Mouse (Mus musculus) kidney, postnatal 25 days (tissue): ENCODE results near the gene Cisd2.

ENCODE experiments used
- DNase-seq, 2 experiments: peaks; one replicate each; pipeline ENCODE4 v3.0.0; 2021; ENCODE audit warnings: mixed read lengths in 2 of 2

Gene Cisd2

DNA sequence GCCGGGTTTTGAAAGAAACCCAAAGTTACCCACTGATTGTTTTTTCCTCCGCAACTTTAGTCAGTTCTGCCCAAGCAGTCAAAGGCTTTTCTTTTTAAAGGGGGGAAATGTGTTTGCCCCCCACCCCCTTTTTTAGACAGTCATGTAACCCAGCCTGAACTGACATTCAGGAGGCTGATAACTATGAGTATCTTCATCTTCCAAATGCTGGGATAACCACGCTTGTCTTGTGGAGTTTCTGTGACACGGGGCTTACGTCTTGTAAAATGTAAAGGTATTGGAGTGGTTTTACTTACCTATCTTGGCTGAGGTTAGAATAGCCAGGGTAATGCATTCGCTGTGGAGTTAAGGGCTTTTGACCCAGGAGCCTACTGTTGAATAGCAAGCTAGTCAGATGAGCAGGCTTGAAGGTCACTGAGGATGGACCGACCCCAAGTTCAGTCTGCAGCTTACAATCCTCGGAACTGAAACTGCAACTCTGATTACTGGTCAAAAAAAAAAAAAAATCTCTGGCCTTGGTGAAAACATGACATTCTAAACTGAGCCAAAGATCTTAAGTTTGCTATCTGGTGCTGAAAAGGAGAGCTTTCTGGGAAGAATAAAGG, at the start of gene Cisd2:
Cisd2 (minus strand) TSS at position 318 of the 605 bp plus-strand sequence.
- DNase-seq, result peak; percentile 40 to 73

GRCm38 (mm10) chr3:135470823-135471222, 47.1 kb upstream of the Cisd2 start:
- DNase-seq, result no peak

- peak; percentile 88 to 90 for DNase-seq
Observed at GRCm38 (mm10) chr3:135469974-135470373, 46.2 kb upstream of the Cisd2 start.

DNA sequence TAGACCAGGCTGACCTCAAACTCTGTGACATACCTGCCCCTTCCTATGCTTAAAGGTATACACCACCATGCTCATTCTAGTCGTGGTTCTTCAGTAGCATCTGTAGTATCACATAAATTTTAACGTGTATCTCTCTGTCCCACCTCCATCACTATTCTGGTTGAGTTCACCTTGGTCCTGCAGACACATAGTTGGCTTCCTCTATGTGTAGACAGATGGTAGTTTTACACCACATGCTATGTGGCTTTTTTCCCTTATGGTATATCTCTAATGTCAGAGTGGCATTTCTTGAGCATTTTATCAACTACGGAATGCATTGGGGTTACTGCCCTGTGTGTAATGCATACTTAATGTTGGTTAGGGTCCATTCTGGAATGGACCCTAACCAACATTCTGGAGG, 45.4 kb upstream of the Cisd2 start:
- DNase-seq, result no peak

DNA sequence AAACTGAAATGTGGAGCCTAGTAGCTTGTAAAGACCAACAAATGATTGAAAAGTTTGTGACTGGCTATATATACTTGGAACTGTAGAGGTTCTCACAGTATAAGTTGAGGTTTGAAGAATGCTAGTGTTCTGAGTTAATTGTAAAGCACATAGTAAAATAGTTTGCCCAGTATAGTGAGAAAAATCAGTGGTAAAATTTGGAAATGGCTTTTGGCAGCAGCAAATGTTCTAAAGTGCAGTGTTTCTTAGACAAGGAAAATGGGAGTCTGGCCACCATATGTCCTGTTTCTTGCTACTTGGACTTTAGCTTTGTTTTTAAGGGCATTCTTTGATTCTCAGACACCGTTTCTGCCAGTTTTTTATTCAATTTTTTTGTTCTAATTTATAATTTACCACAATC, 44.7 kb upstream of the Cisd2 start:
- no peak for DNase-seq

DNA sequence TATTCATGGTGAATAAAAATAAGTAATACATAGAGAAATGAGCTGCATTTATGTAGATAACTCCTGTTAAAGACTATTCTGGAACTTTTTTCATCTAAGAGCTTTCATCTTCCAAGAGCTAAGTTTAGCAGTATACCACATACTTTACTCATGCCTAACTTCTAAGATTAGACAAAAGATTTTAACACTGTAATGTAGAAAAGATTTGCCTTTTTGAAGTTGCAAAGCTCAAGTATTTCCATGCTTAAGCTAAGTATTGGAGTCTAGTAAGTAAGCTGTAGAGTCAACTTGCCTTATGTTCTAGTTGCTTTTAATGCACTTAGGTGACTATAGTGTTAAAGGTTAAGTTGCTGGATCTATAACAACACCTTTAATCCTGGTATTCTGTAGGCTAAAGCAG, 35.3 kb upstream of the Cisd2 start:
- no peak for DNase-seq

GRCm38 (mm10) chr3:135444930-135445329, 21.2 kb upstream of the Cisd2 start:
- no peak for DNase-seq

DNA sequence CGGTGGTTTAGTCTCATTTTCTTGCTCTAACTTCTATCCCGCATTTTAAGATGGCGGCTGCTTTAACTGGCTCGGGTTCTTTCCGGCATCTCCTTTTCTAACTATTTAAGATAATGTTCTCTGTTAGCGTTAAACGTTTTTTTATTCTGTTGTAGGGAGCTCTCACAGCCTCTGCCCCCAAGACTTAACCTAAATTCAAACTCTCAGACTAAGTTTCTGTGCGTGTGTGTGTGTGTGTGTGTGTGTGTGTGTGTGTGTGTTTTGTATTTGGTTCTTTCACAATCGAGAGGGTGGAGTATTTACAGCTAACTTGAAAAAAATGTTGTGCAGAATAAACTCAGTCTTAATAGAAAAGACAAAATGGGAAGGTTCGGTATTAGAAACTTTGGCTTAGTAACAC, 16.9 kb upstream of the Cisd2 start:
- no peak for DNase-seq

DNA sequence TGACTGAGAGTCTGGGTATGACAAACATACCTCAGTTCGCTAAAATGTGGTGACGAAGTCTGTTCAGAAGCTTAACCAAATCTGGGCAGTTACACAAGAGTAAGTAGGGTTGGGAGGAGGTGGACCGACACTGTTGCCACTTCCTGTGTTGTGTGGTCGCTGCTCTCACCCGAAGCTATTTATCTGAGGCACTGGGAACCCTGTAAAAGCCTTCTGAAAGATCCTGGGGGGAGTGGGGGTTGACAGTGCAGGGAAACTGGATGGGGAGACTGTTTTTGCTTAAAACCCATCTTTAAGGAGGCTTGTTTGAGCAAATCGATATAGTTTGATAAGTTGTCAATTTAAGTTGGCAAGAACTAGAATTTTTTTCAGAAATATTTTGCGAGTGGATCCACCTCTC, 16.5 kb upstream of the Cisd2 start:
- DNase-seq, result peak; percentile 14 to 51

- DNase-seq, result no peak
Observed at GRCm38 (mm10) chr3:135439651-135440050, 15.9 kb upstream of the Cisd2 start.

GRCm38 (mm10) chr3:135438913-135439531, 15.3 kb upstream of the Cisd2 start:
- peak; percentile 92 to 96 for DNase-seq

DNA sequence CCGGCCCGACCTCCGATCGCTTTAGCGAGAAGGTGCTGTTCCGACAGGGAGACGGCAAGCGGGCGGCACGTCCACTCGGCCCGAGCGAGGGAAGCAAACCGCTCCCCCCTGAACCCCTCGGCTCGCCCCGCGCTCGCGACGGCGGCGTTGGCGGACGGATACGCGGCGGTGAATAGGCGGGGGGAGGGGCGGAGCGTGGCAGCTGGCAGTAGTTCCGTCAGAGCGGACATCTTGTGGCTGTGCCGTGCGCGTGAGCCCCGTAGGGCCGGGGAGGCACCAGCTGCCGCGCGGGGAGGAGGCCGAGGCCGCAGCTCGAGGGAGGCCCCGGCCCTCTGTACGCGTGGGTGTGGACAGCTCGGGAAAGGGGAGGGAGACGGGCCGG, 14.8 kb upstream of the Cisd2 start:
- peak; percentile 93 to 95 for DNase-seq

- peak; percentile 99 to 100 for DNase-seq
Observed at GRCm38 (mm10) chr3:135437758-135438495, 14.2 kb upstream of the Cisd2 start, which contains the start of gene Ube2d3. Ube2d3 (plus strand) TSS chr3:135438149.

- no peak for DNase-seq
Observed at GRCm38 (mm10) chr3:135436901-135437616, 13.3 kb upstream of the Cisd2 start.

- DNase-seq, result peak; percentile 78 to 93
Observed at GRCm38 (mm10) chr3:135422856-135423607, 693 bp downstream of the Cisd2 start.

DNA sequence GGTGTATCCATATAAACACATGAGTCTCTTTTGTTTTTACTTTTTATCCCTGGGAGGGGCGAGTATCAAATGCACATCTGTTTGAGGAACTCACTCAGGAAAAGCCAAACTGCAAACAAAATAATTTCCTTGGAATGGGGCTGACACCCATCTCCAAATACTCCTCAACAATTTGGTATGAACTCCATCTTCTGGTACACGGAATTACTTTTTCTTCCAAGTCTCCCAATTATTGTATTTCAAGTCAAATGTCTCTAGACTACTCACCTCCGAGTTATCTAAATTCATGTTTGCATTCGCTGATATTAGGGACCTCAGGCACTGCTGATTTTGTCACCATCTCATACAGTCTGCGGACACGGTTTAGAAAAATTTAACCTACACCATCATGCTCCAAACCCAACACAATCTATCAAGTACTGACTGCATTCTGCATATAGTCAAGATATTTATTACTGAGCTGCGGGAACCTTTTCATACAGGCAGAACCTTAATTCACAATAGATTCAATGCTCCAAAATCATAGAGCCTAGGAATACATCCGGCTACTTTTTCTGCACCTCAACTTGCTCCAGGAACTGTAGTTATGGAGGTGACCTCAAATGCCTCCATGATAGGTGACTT, 1.4 kb downstream of the Cisd2 start:
- DNase-seq, result no peak

DNA sequence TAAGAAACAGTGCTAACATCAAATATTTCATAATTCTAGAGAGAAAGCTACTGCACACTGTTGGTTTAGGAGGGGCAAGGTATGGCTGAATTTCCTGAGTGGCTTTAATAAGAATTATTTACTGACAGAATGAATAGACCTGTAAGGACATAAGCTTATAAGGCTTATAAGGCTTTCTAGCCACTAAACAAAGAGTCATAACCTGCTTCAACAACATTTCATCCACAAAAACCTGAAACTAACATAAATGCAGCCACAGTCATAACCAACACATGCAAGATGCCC, 2.5 kb downstream of the Cisd2 start:
- no peak for DNase-seq

DNA sequence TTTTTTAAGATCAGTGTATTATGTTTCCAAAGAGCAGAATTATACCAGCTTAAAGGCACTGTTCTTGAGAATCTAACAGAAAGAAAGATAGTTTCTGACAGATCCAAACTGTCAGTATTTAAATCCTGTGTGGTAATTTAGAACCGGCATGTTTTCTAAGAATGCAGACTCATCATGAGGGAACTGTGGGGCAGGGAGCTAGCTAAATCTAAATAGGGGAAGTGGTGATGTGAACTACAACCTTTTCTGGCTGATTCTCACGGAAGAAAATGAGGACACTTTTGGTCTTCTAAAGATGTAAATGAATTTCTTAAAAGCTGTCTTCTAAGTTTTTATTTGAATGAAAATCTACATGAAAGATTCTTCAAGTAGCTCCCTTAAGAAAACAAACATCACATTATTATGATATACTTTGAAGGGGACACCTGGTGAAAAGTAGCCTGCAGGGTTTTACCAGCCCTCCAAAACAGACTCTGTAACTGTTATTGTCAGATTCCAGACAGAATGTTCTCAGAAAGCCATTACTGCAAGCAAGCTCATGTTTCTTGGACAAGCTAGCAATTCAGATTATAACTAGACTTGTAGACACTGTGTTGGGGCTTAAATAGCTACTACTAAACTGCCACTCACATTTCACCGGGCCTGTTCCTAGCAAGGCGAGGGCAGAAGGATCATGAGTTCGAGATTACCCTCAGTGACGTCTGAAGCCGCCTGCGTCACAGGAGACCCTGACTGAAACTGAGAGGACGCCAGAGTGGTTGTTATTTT, 3.0 kb downstream of the Cisd2 start:
- no peak for DNase-seq

DNA sequence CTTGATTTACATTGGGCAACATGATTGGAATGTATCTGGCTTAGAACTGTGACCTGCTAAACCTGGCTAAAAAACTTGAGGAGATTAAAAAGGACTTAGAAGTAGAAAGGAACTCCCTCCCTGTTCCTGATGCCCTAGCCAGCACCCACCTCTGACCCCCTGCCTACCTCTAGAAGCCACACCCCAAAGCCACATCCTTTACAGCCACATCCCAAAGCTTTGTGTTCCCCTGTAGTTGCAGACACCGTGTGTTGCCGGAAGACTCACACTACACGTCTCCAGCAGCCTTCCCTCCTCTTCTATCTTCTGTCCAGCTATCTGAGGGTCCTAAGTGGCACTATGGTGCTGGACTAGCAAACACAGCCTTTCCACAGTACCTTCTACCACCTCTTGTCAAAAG, 5.9 kb downstream of the Cisd2 start:
- DNase-seq, result no peak

GRCm38 (mm10) chr3:135417245-135417644, 6.5 kb downstream of the Cisd2 start:
- DNase-seq, result no peak

DNA sequence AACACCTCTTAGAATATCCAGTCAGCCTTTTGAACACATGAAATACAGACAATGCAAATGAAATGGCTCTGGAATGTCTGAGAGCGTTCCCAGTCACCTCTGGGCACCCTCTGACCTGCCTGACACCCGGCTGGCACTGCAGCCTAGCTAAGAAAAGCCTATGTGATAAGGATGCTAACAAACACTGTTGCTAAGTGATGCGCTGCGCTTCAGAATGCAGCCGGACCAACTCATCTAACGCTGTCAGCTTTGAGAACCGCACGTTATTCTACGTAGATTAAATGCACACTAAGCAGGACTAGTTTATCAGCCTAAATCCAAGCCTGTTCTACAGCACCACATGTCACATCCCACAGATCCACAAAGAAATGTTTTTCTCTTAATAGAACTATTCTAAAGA, 11.9 kb downstream of the Cisd2 start:
- DNase-seq, result no peak

DNA sequence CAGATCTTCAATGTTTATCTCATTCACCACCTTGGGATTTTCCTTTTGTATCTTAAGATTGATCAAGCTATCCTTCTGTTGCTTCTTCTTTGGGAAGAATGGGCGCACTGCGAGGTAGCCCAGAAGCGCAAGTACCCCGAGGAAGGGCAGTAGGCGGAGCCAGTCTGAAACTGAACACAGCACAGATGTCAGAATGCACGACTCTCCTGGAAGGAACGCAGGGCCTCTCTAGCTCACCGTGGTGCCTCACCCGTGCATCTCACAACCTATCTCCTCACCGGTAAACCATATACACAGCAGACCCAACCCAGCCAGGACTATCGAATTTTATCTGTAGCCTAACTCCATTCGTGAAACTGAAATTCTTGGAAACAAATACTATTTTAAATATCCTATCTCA, 12.7 kb downstream of the Cisd2 start:
- DNase-seq, result no peak
